Mouse (Mus musculus) kidney, embryonic 14.5 days (tissue): ENCODE data around the gene Abca13. TPM values are rescaled to one million over a fixed set of nuclear protein-coding genes. Genes with fewer than 3 reads are reported as not detected.

Source experiments
- ATAC-seq: fragments of 200-750 bp; cut with Nextera tagmentation; 2 replicates; pipeline ENCODE4 v1.8.0; 2017; ENCODE audit warnings: moderate number of reproducible peaks, mild to moderate bottlenecking, moderate TSS enrichment, moderate library complexity; ENCODE audit not compliant: low FRiP score, low TSS enrichment
- H3K27ac ChIP-seq: fragments of 300-500 bp; sonication (generic); 2 replicates; pipeline ENCODE4 v1.5.1; 2014; ENCODE audit warnings: low read depth, mild to moderate bottlenecking, low read length, moderate library complexity, mixed read lengths
- H3K27me3 ChIP-seq: fragments of 300-500 bp; sonication (generic); 2 replicates; pipeline ENCODE4 v1.6.1; 2014; ENCODE audit warnings: mild to moderate bottlenecking, low read length; ENCODE audit not compliant: control insufficient read depth, insufficient read depth
- H3K36me3 ChIP-seq: fragments of 300-500 bp; sonication (generic); 2 replicates; pipeline ENCODE4 v1.6.1; 2014; ENCODE audit warnings: low read length, mixed read lengths; ENCODE audit not compliant: control insufficient read depth, insufficient read depth
- H3K4me1 ChIP-seq: fragments of 300-500 bp; sonication (generic); 2 replicates; pipeline ENCODE4 v1.6.1; 2014; ENCODE audit warnings: low read length, mixed read lengths; ENCODE audit not compliant: control insufficient read depth, insufficient read depth
- H3K4me2 ChIP-seq: fragments of 300-500 bp; sonication (generic); replicated peaks from 2 replicates; pipeline ENCODE4 v1.6.1; 2014; ENCODE audit warnings: low read depth, mild to moderate bottlenecking, low read length
- H3K4me3 ChIP-seq: fragments of 300-500 bp; sonication (generic); 2 replicates; pipeline ENCODE4 v1.5.1; 2014; ENCODE audit warnings: mild to moderate bottlenecking, low read length
- H3K9ac ChIP-seq: fragments of 300-500 bp; sonication (generic); 2 replicates; pipeline ENCODE4 v1.6.1; 2014; ENCODE audit warnings: low read depth, mild to moderate bottlenecking, low read length, moderate library complexity
- H3K9me3 ChIP-seq: fragments of 300-500 bp; sonication (generic); 2 replicates; pipeline ENCODE4 v1.6.1; 2016; ENCODE audit warnings: low read length; ENCODE audit not compliant: control insufficient read depth
- WGBS: fragments of 180-500 bp; shearing (Covaris S2); extraction: QIAGEN DNeasy Blood & Tissue Kit; methylation state at CpG from one replicate; pipeline ENCODE4 v1.1.7; 2014; 5-methylcytosine and 5-hydroxymethylcytosine counted together
- polyA plus RNA-seq: library from polyadenylated mRNA; unstranded; fragments of >200 nt; fragmentation: Nextera tagmentation; extraction: Ambion mirVana; gene quantifications from 2 replicates; pipeline ENCODE4 v1.2.1, GENCODE M21; 2014

Abca13 gene
- polyA plus RNA-seq, 1 experiment from 2014 or later = 0.11 TPM

GRCm38 (mm10) chr11:9591757-9592316 is 400.1 kb downstream of the Abca13 start:
- Histone ChIP-seq H3K36me3 (no peaks in the 10 kb centered on the region), H3K9ac (no peak overlapping the region), H3K4me2 (no peak overlapping the region), H3K4me1 (no peaks in the 10 kb centered on the region), H3K27ac (no peak overlapping the region), H3K4me3 (no peak overlapping the region), H3K27me3 (no peaks in the 10 kb centered on the region), H3K9me3 (no peaks in the 10 kb centered on the region)
- no peak for ATAC-seq
- WGBS = 83% methylated on average over 1 of the region's 1 CpGs

GRCm38 (mm10) chr11:9597299-9597698 is 405.6 kb downstream of the Abca13 start:
- Histone ChIP-seq H3K4me3 (no peak overlapping the region), H3K27me3 (no peaks in the 10 kb centered on the region), H3K4me1 (no peaks in the 10 kb centered on the region), H3K36me3 (no peaks in the 10 kb centered on the region), H3K9ac (no peak overlapping the region), H3K4me2 (no peak overlapping the region), H3K27ac (no peak overlapping the region), H3K9me3 (no peaks in the 10 kb centered on the region)
- WGBS = 70% methylated on average over 2 of the region's 2 CpGs
- no peak for ATAC-seq

GRCm38 (mm10) chr11:9601096-9601495 is 409.4 kb downstream of the Abca13 start:
- Histone ChIP-seq H3K9me3 (no peaks in the 10 kb centered on the region), H3K27ac (no peak overlapping the region), H3K4me1 (no peaks in the 10 kb centered on the region), H3K4me3 (no peak overlapping the region), H3K27me3 (no peaks in the 10 kb centered on the region), H3K36me3 (no peaks in the 10 kb centered on the region), H3K9ac (no peak overlapping the region), H3K4me2 (no peak overlapping the region)
- 92% methylated on average over 3 of the region's 3 CpGs for WGBS
- ATAC-seq = no peak

GRCm38 (mm10) chr11:9602137-9602536 is 410.4 kb downstream of the Abca13 start:
- H3K4me3 ChIP-seq = no peak overlapping the region
- no peaks in the 10 kb centered on the region for H3K4me1 ChIP-seq
- H3K36me3 ChIP-seq = no peaks in the 10 kb centered on the region
- no peak for ATAC-seq
- no peaks in the 10 kb centered on the region for H3K9me3 ChIP-seq
- no peak overlapping the region for H3K9ac ChIP-seq
- 80% methylated on average over 4 of the region's 4 CpGs for WGBS
- no peaks in the 10 kb centered on the region for H3K27me3 ChIP-seq
- H3K4me2 ChIP-seq = no peak overlapping the region
- H3K27ac ChIP-seq = no peak overlapping the region

- H3K4me3 ChIP-seq = no peak overlapping the region
- no peaks in the 10 kb centered on the region for H3K36me3 ChIP-seq
- H3K9me3 ChIP-seq = no peaks in the 10 kb centered on the region
- no peaks in the 10 kb centered on the region for H3K27me3 ChIP-seq
- no peak overlapping the region for H3K4me2 ChIP-seq
- ATAC-seq = peak; percentile 66; the same call in 1 of the 2 replicates
- no peak overlapping the region for H3K9ac ChIP-seq
- H3K27ac ChIP-seq = no peak overlapping the region
- H3K4me1 ChIP-seq = no peaks in the 10 kb centered on the region
Observed at GRCm38 (mm10) chr11:9608249-9608648, 416.5 kb downstream of the Abca13 start.

GRCm38 (mm10) chr11:9609075-9609474 is 417.3 kb downstream of the Abca13 start:
- ATAC-seq = no peak
- Histone ChIP-seq H3K4me2 (no peak overlapping the region), H3K4me3 (no peak overlapping the region), H3K9me3 (no peaks in the 10 kb centered on the region), H3K9ac (no peak overlapping the region), H3K27me3 (no peaks in the 10 kb centered on the region), H3K27ac (no peak overlapping the region), H3K4me1 (no peaks in the 10 kb centered on the region), H3K36me3 (no peaks in the 10 kb centered on the region)
- 74% methylated on average over 3 of the region's 3 CpGs for WGBS

- H3K27ac ChIP-seq = no peak overlapping the region
- H3K4me3 ChIP-seq = no peak overlapping the region
- H3K4me2 ChIP-seq = no peak overlapping the region
- H3K27me3 ChIP-seq = no peaks in the 10 kb centered on the region
- H3K9me3 ChIP-seq = no peaks in the 10 kb centered on the region
- no peaks in the 10 kb centered on the region for H3K36me3 ChIP-seq
- 86% methylated on average over 2 of the region's 2 CpGs for WGBS
- H3K9ac ChIP-seq = no peak overlapping the region
- ATAC-seq = no peak
- no peaks in the 10 kb centered on the region for H3K4me1 ChIP-seq
Observed at GRCm38 (mm10) chr11:9616133-9616532, 424.4 kb downstream of the Abca13 start.

GRCm38 (mm10) chr11:9616665-9617064 is 424.9 kb downstream of the Abca13 start:
- Histone ChIP-seq H3K27me3 (no peaks in the 10 kb centered on the region), H3K27ac (no peak overlapping the region), H3K9ac (no peak overlapping the region), H3K4me2 (no peak overlapping the region), H3K36me3 (no peaks in the 10 kb centered on the region), H3K9me3 (no peaks in the 10 kb centered on the region), H3K4me1 (no peaks in the 10 kb centered on the region), H3K4me3 (no peak overlapping the region)
- 88% methylated on average over 1 of the region's 1 CpGs for WGBS
- ATAC-seq = no peak

- no peak overlapping the region for H3K4me3 ChIP-seq
- no peak for ATAC-seq
- no peaks in the 10 kb centered on the region for H3K4me1 ChIP-seq
- no peaks in the 10 kb centered on the region for H3K36me3 ChIP-seq
- H3K9me3 ChIP-seq = no peaks in the 10 kb centered on the region
- no peak overlapping the region for H3K27ac ChIP-seq
- no peak overlapping the region for H3K4me2 ChIP-seq
- WGBS = 79% methylated on average over 1 of the region's 1 CpGs
- no peaks in the 10 kb centered on the region for H3K27me3 ChIP-seq
- no peak overlapping the region for H3K9ac ChIP-seq
Observed at GRCm38 (mm10) chr11:9619986-9620385, 428.2 kb downstream of the Abca13 start.
